Mouse (Mus musculus) ES-Bruce4 (cell line): ENCODE results near the gene Cpn1.

Experiments
- CTCF ChIP-seq: IDR thresholded peaks from one replicate; pipeline ENCODE4 v1.8.1; 2011; ENCODE audit warnings: low read depth, low read length
- POLR2A ChIP-seq: IDR thresholded peaks from one replicate; pipeline ENCODE4 v1.8.1; 2011; ENCODE audit warnings: low read length; ENCODE audit not compliant: insufficient read depth

GRCm38 (mm10) chr19:43924361-43924760 lies 62.0 kb downstream of the Cpn1 start:
- TF ChIP-seq CTCF, result no peak
- TF ChIP-seq POLR2A, result no peak
